Mouse (Mus musculus): ENCODE measurements around the gene Ciart.
"Not testable (repeated sequence)": the region's sequence is repeated elsewhere in the genome, so short reads cannot be mapped to it uniquely, and the experiment has no call there.

Ciart gene

GRCm38 (mm10) chr3:95865050-95865449 is 17.0 kb downstream of the Ciart start:
- peak; percentile 75 for DNase-seq (ENCODE audit: low spot score)

GRCm38 (mm10) chr3:95863578-95863977 is 18.5 kb downstream of the Ciart start:
- DNase-seq (ENCODE audit: low spot score), result no peak

- DNase-seq (ENCODE audit: low spot score), result peak; percentile 91
Observed at GRCm38 (mm10) chr3:95861796-95862195, 20.3 kb downstream of the Ciart start.

- no peak for DNase-seq (ENCODE audit: low spot score)
Observed at GRCm38 (mm10) chr3:95861216-95861615, 20.8 kb downstream of the Ciart start.

GRCm38 (mm10) chr3:95860323-95860722 is 21.7 kb downstream of the Ciart start:
- no peak for DNase-seq (ENCODE audit: low spot score)

- not testable (repeated sequence) for DNase-seq (ENCODE audit: low spot score)
Observed at GRCm38 (mm10) chr3:95858278-95858677, 23.8 kb downstream of the Ciart start.

- not testable (repeated sequence) for DNase-seq (ENCODE audit: low spot score)
Observed at GRCm38 (mm10) chr3:95857050-95857449, 25.0 kb downstream of the Ciart start.

GRCm38 (mm10) chr3:95856115-95856514 is 25.9 kb downstream of the Ciart start:
- no peak for DNase-seq (ENCODE audit: low spot score)

GRCm38 (mm10) chr3:95855502-95856089 is 26.5 kb downstream of the Ciart start, which contains the start of gene Prpf3:
Gene Prpf3, minus strand, starts transcription at chr3:95855885.
- peak; percentile 94 for DNase-seq (ENCODE audit: low spot score)

- DNase-seq (ENCODE audit: low spot score), result no peak
Observed at GRCm38 (mm10) chr3:95851317-95851716, 30.7 kb downstream of the Ciart start.

GRCm38 (mm10) chr3:95850611-95851010 is 31.4 kb downstream of the Ciart start:
- DNase-seq (ENCODE audit: low spot score), result no peak

- no peak for DNase-seq (ENCODE audit: low spot score)
Observed at GRCm38 (mm10) chr3:95842503-95843214, 39.4 kb downstream of the Ciart start.

- DNase-seq (ENCODE audit: low spot score), result no peak
Observed at GRCm38 (mm10) chr3:95839250-95839649, 42.8 kb downstream of the Ciart start.

- no peak for DNase-seq (ENCODE audit: low spot score)
Observed at GRCm38 (mm10) chr3:95829053-95829452, 53.0 kb downstream of the Ciart start.

All from layer of hippocampus, adult 11-12 months (tissue).